Mouse (Mus musculus): ENCODE measurements around the gene Mpeg1. TPM values are rescaled to one million over a fixed set of nuclear protein-coding genes. Genes with fewer than 3 reads are reported as not detected.

Gene Mpeg1
- polyA plus RNA-seq, 1 experiment from 2014 or later = 0.93 TPM

- Histone ChIP-seq H3K9me3 (ENCODE audit: control insufficient read depth, low read length) (no peaks in the 10 kb centered on the region), H3K27me3 (replicated peaks; ENCODE audit: control insufficient read depth, insufficient read depth, low read length) (no peaks in the 10 kb centered on the region), H3K4me2 (ENCODE audit: low read depth, low read length) (no peak overlapping the region), H3K36me3 (ENCODE audit: control insufficient read depth, insufficient read depth, low read length) (peaks cover 15% of the 10 kb centered on the region; the same call in 1 of the 2 replicates), H3K9ac (ENCODE audit: low read depth, low read length) (no peak overlapping the region), H3K4me3 (ENCODE audit: low read depth, low read length) (no peak overlapping the region), H3K4me1 (ENCODE audit: control insufficient read depth, insufficient read depth, low read length) (0 out of 2 replicates have a peak, but pooled peaks cover 5% of the 10 kb centered on the region), H3K27ac (replicated peaks; ENCODE audit: low read depth, low read length) (no peak overlapping the region)
- DNase-seq (ENCODE audit: low spot score) = no peak
- no peak for ATAC-seq (ENCODE audit: low read depth)
- WGBS = 59% methylated on average over 3 of the region's 3 CpGs
These were observed 11.3 kb downstream of the Mpeg1 start for GRCm38 (mm10) chr19:12471866-12472265.

- DNase-seq (ENCODE audit: low spot score) (no peak), ATAC-seq (ENCODE audit: low read depth) (no peak)
- no peaks in the 10 kb centered on the region for H3K27me3 ChIP-seq (replicated peaks; ENCODE audit: control insufficient read depth, insufficient read depth, low read length)
- 0 out of 2 replicates have a peak, but pooled peaks cover 5% of the 10 kb centered on the region for H3K4me1 ChIP-seq (ENCODE audit: control insufficient read depth, insufficient read depth, low read length)
- no peak overlapping the region for H3K4me3 ChIP-seq (ENCODE audit: low read depth, low read length)
- no peak overlapping the region for H3K9ac ChIP-seq (ENCODE audit: low read depth, low read length)
- no peaks in the 10 kb centered on the region for H3K9me3 ChIP-seq (ENCODE audit: control insufficient read depth, low read length)
- peaks cover 15% of the 10 kb centered on the region; the same call in 1 of the 2 replicates for H3K36me3 ChIP-seq (ENCODE audit: control insufficient read depth, insufficient read depth, low read length)
- WGBS = 78% methylated on average over 5 of the region's 5 CpGs
- H3K4me2 ChIP-seq (ENCODE audit: low read depth, low read length) = no peak overlapping the region
- no peak overlapping the region for H3K27ac ChIP-seq (replicated peaks; ENCODE audit: low read depth, low read length)
These were observed 11.9 kb downstream of the Mpeg1 start for GRCm38 (mm10) chr19:12472381-12472976.

GRCm38 (mm10) chr19:12473201-12473641 is 12.6 kb downstream of the Mpeg1 start:
- DNase-seq (ENCODE audit: low spot score) (no peak), ATAC-seq (ENCODE audit: low read depth) (no peak)
- 34% methylated on average over 4 of the region's 4 CpGs for WGBS
- H3K27me3 ChIP-seq (replicated peaks; ENCODE audit: control insufficient read depth, insufficient read depth, low read length) = no peaks in the 10 kb centered on the region
- H3K27ac ChIP-seq (replicated peaks; ENCODE audit: low read depth, low read length) = peak overlapping the region; percentile 8; the same call in 1 of the 2 replicates
- H3K36me3 ChIP-seq (ENCODE audit: control insufficient read depth, insufficient read depth, low read length) = peaks cover 15% of the 10 kb centered on the region; the same call in 1 of the 2 replicates
- no peak overlapping the region for H3K4me2 ChIP-seq (ENCODE audit: low read depth, low read length)
- 0 out of 2 replicates have a peak, but pooled peaks cover 5% of the 10 kb centered on the region for H3K4me1 ChIP-seq (ENCODE audit: control insufficient read depth, insufficient read depth, low read length)
- H3K9ac ChIP-seq (ENCODE audit: low read depth, low read length) = no peak overlapping the region
- H3K4me3 ChIP-seq (ENCODE audit: low read depth, low read length) = no peak overlapping the region
- H3K9me3 ChIP-seq (ENCODE audit: control insufficient read depth, low read length) = no peaks in the 10 kb centered on the region

- Histone ChIP-seq H3K9ac (ENCODE audit: low read depth, low read length) (no peak overlapping the region), H3K4me1 (ENCODE audit: control insufficient read depth, insufficient read depth, low read length) (0 out of 2 replicates have a peak, but pooled peaks cover 5% of the 10 kb centered on the region), H3K27ac (replicated peaks; ENCODE audit: low read depth, low read length) (peak overlapping the region; percentile 18; the same call in 1 of the 2 replicates), H3K36me3 (ENCODE audit: control insufficient read depth, insufficient read depth, low read length) (peaks cover 8% of the 10 kb centered on the region; the same call in 1 of the 2 replicates), H3K9me3 (ENCODE audit: control insufficient read depth, low read length) (no peaks in the 10 kb centered on the region), H3K4me2 (ENCODE audit: low read depth, low read length) (no peak overlapping the region), H3K4me3 (ENCODE audit: low read depth, low read length) (no peak overlapping the region), H3K27me3 (replicated peaks; ENCODE audit: control insufficient read depth, insufficient read depth, low read length) (no peaks in the 10 kb centered on the region)
- no peak for DNase-seq (ENCODE audit: low spot score)
- 88% methylated on average over 4 of the region's 4 CpGs for WGBS
- no peak for ATAC-seq (ENCODE audit: low read depth)
These were observed 13.4 kb downstream of the Mpeg1 start for GRCm38 (mm10) chr19:12473951-12474350.

- no peak overlapping the region for H3K9ac ChIP-seq (ENCODE audit: low read depth, low read length)
- peaks cover 10% of the 10 kb centered on the region; the same call in 1 of the 2 replicates for H3K36me3 ChIP-seq (ENCODE audit: control insufficient read depth, insufficient read depth, low read length)
- H3K4me3 ChIP-seq (ENCODE audit: low read depth, low read length) = no peak overlapping the region
- H3K27ac ChIP-seq (replicated peaks; ENCODE audit: low read depth, low read length) = peak overlapping the region; percentile 59
- H3K9me3 ChIP-seq (ENCODE audit: control insufficient read depth, low read length) = no peaks in the 10 kb centered on the region
- 0 out of 2 replicates have a peak, but pooled peaks cover 5% of the 10 kb centered on the region for H3K4me1 ChIP-seq (ENCODE audit: control insufficient read depth, insufficient read depth, low read length)
- 53% methylated on average over 15 of the region's 15 CpGs for WGBS
- ATAC-seq (ENCODE audit: low read depth) (peak; percentile 95), DNase-seq (ENCODE audit: low spot score) (peak; percentile 94)
- H3K4me2 ChIP-seq (ENCODE audit: low read depth, low read length) = no peak overlapping the region
- no peaks in the 10 kb centered on the region for H3K27me3 ChIP-seq (replicated peaks; ENCODE audit: control insufficient read depth, insufficient read depth, low read length)
These were observed 15.0 kb downstream of the Mpeg1 start for GRCm38 (mm10) chr19:12475380-12476250.

- Histone ChIP-seq H3K4me3 (ENCODE audit: low read depth, low read length) (no peak overlapping the region), H3K27me3 (replicated peaks; ENCODE audit: control insufficient read depth, insufficient read depth, low read length) (no peaks in the 10 kb centered on the region), H3K27ac (replicated peaks; ENCODE audit: low read depth, low read length) (no peak overlapping the region), H3K9ac (ENCODE audit: low read depth, low read length) (no peak overlapping the region), H3K9me3 (ENCODE audit: control insufficient read depth, low read length) (no peaks in the 10 kb centered on the region), H3K4me1 (ENCODE audit: control insufficient read depth, insufficient read depth, low read length) (0 out of 2 replicates have a peak, but pooled peaks cover 5% of the 10 kb centered on the region), H3K36me3 (ENCODE audit: control insufficient read depth, insufficient read depth, low read length) (peaks cover 15% of the 10 kb centered on the region), H3K4me2 (ENCODE audit: low read depth, low read length) (no peak overlapping the region)
- ATAC-seq (ENCODE audit: low read depth) = no peak
- DNase-seq (ENCODE audit: low spot score) = no peak
- 50% methylated on average over 5 of the region's 5 CpGs for WGBS
These were observed 16.2 kb downstream of the Mpeg1 start for GRCm38 (mm10) chr19:12476721-12477270.

GRCm38 (mm10) chr19:12478369-12478768 is 17.8 kb downstream of the Mpeg1 start:
- DNase-seq (ENCODE audit: low spot score) = no peak
- ATAC-seq (ENCODE audit: low read depth) = no peak

GRCm38 (mm10) chr19:12483782-12484181 is 23.2 kb downstream of the Mpeg1 start:
- DNase-seq (ENCODE audit: low spot score) = no peak
- WGBS = 67% methylated on average over 4 of the region's 4 CpGs
- Histone ChIP-seq H3K4me2 (ENCODE audit: low read depth, low read length) (no peak overlapping the region), H3K4me1 (ENCODE audit: control insufficient read depth, insufficient read depth, low read length) (0 out of 2 replicates have a peak, but pooled peaks cover 1% of the 10 kb centered on the region), H3K27me3 (replicated peaks; ENCODE audit: control insufficient read depth, insufficient read depth, low read length) (no peaks in the 10 kb centered on the region), H3K9me3 (ENCODE audit: control insufficient read depth, low read length) (no peaks in the 10 kb centered on the region), H3K27ac (replicated peaks; ENCODE audit: low read depth, low read length) (no peak overlapping the region), H3K36me3 (ENCODE audit: control insufficient read depth, insufficient read depth, low read length) (peaks cover 44% of the 10 kb centered on the region), H3K9ac (ENCODE audit: low read depth, low read length) (no peak overlapping the region), H3K4me3 (ENCODE audit: low read depth, low read length) (no peak overlapping the region)
- ATAC-seq (ENCODE audit: low read depth) = no peak

More at GRCm38 (mm10) chr19:12478369-12478768, 17.8 kb downstream of the Mpeg1 start:
- Histone ChIP-seq H3K4me2 (ENCODE audit: low read depth, low read length) (no peak overlapping the region), H3K36me3 (ENCODE audit: control insufficient read depth, insufficient read depth, low read length) (peaks cover 26% of the 10 kb centered on the region), H3K27ac (replicated peaks; ENCODE audit: low read depth, low read length) (no peak overlapping the region), H3K9me3 (ENCODE audit: control insufficient read depth, low read length) (no peaks in the 10 kb centered on the region), H3K27me3 (replicated peaks; ENCODE audit: control insufficient read depth, insufficient read depth, low read length) (no peaks in the 10 kb centered on the region), H3K4me1 (ENCODE audit: control insufficient read depth, insufficient read depth, low read length) (0 out of 2 replicates have a peak, but pooled peaks cover 3% of the 10 kb centered on the region), H3K9ac (ENCODE audit: low read depth, low read length) (no peak overlapping the region), H3K4me3 (ENCODE audit: low read depth, low read length) (no peak overlapping the region)
- WGBS = 80% methylated on average over 6 of the region's 6 CpGs

Data from embryonic facial prominence, embryonic 14.5 days (tissue).